Mouse (Mus musculus) T-cell, adult 2 months (primary cell): Measurements from ENCODE around the gene Ttll9.

Experiments
- DNase-seq: peaks from one replicate; pipeline ENCODE4 v3.0.0; 2022; ENCODE audit warnings: low spot score

Ttll9 gene

DNA sequence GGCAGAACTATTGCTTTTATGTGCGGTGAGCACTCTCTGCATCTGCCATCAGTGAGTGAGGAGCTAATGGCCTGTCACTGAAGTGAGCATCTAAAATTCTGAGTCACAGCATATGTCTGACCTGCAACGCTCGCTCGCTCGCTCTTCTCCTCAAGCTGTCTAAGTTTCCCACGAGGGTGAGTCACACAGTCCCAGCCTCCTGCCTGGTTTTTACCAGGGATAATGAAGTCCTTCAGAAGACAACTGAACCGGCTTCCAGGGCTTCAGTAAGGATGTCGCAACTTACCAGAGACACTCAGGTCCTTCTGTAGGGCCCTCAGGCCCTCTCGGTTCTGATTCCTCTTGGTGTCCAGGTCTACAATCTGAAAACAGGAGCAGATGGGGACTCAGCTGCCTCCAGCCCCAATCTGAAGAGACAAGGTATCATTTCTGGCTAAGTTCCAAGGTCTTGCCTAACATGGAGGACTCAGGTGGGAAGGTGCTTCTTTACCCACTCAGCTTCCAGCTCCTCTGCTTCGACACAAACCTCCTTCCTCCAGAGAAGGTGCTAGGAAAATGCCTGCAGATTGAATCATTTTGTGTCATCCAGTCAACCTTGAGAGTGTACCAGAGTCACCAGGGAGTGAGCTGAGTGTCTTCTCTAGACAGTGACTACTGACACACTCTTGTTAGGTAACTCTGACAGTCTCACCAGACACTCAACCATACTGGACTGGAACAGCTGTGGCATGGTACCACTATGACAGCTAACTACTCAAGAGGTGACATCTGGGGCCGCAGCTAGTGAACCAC, 51.6 kb downstream of the Ttll9 start:
- no peak for DNase-seq

- DNase-seq, result peak; percentile 95
These were observed 52.7 kb downstream of the Ttll9 start, which contains the start of gene Pdrg1 for GRCm38 (mm10) chr2:153014758-153015593. Pdrg1 (minus strand) TSS chr2:153015427.

- DNase-seq, result no peak
These were observed 53.5 kb downstream of the Ttll9 start for GRCm38 (mm10) chr2:153015804-153016203.

- no peak for DNase-seq
These were observed 54.5 kb downstream of the Ttll9 start for GRCm38 (mm10) chr2:153016786-153017185.

DNA sequence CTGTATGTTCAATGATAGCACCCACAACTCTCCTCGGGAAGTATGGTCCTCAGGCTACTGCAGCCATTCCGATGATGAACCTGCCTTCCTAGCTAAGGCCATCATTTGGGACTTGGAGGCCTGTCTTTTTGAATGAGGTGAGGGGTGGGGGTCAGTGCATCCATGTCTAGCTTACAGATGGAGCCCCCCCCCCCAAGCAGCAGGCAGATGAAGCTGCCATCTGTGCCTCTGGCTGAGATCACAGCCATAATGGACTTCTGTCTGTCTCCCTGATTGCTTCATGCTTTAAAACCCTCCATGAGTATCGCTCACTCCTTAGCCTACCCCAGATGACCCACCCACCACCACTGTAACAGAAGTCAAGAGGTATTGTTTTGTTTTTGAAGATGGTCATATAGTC, 57.1 kb downstream of the Ttll9 start:
- no peak for DNase-seq

DNA sequence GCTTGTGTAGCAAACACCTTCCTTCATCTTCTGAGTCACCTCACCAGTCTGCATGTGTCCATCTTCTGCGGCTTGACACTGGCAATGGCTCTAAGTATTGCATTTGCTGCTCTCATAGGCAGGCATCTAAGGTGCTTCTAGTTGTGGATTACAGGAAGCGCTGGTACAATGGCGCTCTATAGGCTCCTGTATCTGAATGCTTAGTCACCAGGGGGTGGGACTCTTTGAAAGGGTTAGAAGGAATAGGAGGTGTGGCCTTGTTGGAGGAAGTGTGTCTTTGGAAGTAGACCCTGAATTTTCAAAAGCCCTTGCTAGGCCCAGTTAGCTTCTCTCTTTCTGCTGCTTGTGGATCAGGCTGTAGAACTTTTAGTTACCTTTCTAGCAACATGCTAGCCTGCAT, 58.9 kb downstream of the Ttll9 start:
- DNase-seq, result no peak

- no peak for DNase-seq
These were observed 60.6 kb downstream of the Ttll9 start for GRCm38 (mm10) chr2:153022855-153023254.

GRCm38 (mm10) chr2:153026052-153026451, 63.8 kb downstream of the Ttll9 start:
- no peak for DNase-seq

GRCm38 (mm10) chr2:153027501-153027900, 65.2 kb downstream of the Ttll9 start:
- DNase-seq, result no peak

GRCm38 (mm10) chr2:153030422-153030821, 68.1 kb downstream of the Ttll9 start:
- DNase-seq, result no peak

GRCm38 (mm10) chr2:153031126-153032082, 69.1 kb downstream of the Ttll9 start, which contains the start of gene Xkr7:
Xkr7 (plus strand) TSS chr2:153031852.
- DNase-seq, result no peak

DNA sequence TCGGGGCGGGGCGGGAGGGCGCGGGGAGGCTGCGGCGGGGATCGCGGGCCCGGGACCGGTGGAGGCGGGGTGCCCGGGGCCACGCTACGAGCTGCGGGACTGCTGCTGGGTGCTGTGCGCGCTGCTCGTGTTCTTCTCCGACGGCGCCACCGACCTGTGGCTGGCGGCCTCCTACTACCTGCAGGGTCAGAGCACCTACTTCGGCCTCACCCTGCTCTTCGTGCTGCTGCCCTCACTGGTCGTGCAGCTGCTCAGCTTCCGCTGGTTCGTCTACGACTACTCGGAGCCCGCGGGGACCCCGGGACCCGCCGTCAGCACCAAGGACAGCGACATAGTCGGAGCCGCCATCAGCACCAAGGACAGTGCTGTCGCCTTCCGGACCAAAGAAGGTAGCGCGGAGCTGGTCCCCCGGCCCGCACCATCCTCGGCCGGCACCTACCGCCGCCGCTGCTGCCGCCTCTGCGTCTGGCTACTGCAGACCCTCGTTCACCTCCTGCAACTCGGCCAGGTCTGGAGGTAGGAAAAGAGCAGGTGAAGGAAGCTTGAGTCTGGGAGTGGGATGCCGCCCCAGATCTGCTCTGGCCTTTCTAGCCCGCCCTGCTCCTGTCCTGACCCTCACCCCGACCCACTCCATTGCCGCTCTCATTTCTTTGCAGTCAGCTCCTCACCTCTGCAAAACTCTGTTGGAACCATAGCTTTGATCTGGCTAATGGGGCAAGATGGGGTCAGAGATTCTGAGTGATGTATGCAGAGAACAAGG, 70.0 kb downstream of the Ttll9 start:
- peak; percentile 60 for DNase-seq

DNA sequence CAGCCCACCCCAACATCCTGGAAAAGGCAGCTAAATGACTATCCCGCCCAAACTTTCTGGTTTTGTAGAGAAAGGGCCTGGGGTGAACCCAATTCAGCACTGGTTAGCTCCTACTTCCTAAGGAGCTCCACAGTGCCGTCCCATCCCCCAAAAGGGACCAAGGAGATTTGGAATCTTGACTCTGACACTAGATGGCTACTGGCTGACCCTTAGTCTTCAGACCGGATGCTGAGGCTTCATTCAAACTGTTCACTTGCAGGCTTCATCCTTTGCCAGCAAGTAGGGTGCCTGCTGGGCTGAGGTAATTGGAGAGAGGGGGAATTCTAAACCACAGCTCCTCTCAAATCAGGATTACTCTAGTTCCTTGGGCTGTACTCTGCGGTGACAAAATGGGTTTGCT, 70.7 kb downstream of the Ttll9 start:
- DNase-seq, result no peak

- DNase-seq, result no peak
These were observed 71.4 kb downstream of the Ttll9 start for GRCm38 (mm10) chr2:153033545-153034230.

- DNase-seq, result no peak
These were observed 74.4 kb downstream of the Ttll9 start for GRCm38 (mm10) chr2:153036690-153037089.

GRCm38 (mm10) chr2:153043886-153044285, 81.6 kb downstream of the Ttll9 start:
- DNase-seq, result no peak

- peak; percentile 16 for DNase-seq
These were observed 83.6 kb downstream of the Ttll9 start for GRCm38 (mm10) chr2:153045884-153046299.

DNA sequence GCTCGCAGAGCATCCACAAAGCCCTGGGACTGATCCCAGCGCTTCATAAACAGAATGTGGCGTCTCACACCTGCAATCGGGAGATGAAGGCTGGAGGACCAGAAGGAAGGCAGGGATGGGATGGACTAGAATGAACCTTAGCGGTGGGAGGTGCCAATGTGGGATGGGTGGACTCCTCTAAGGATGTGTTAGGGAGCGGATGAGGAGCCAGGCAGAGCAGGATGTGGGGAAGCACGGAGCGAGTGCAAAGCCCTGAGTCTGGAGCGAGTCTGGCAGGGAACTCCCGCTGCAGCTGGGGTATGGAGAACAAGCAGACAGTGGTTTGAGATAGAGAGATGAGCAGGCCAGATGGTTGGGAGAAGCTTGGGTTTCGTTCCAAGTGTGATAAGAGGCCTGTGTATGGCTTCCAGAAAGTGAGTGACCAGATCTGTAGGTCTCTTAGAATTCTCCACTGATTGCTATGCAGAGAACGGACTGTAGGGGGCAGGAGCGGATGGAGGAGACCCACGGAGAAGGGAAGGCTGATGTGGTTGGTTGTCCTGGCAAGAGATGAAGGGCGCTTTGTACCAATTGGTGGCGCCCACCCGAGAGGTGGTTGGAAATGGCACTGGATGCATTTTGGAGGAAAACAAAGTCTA, 85.7 kb downstream of the Ttll9 start:
- peak; percentile 8 for DNase-seq

GRCm38 (mm10) chr2:153049288-153049996, 87.2 kb downstream of the Ttll9 start:
- DNase-seq, result no peak
